Mouse (Mus musculus) hindbrain, postnatal 0 days (tissue): ENCODE measurements around the gene Nr2c1. TPM values are rescaled to one million over a fixed set of nuclear protein-coding genes. Genes with fewer than 3 reads are reported as not detected.
A peak's percentile ranks its signal among the peaks of the same experiment; 100 is the strongest.

Experiments
- ATAC-seq: fragments of 200-750 bp; cut with Nextera tagmentation; 2 replicates; pipeline ENCODE4 v1.8.0; 2017; ENCODE audit warnings: mild to moderate bottlenecking, moderate TSS enrichment, moderate library complexity
- DNase-seq: peaks from one replicate; pipeline ENCODE4 v3.0.0-alpha.2; 2015; ENCODE audit warnings: low spot score
- H3K27ac ChIP-seq: fragments of 300-500 bp; sonication (generic); 2 replicates; pipeline ENCODE4 v1.5.1; 2014; ENCODE audit warnings: mild to moderate bottlenecking
- H3K27me3 ChIP-seq: fragments of 300-500 bp; sonication (generic); 2 replicates; pipeline ENCODE4 v1.6.1; 2014; ENCODE audit warnings: low read length, mixed read lengths; ENCODE audit not compliant: insufficient read depth
- H3K36me3 ChIP-seq: fragments of 300-500 bp; sonication (generic); 2 replicates; pipeline ENCODE4 v1.6.1; 2014; ENCODE audit warnings: low read length, mixed read lengths; ENCODE audit not compliant: insufficient read depth
- H3K4me1 ChIP-seq: fragments of 300-500 bp; sonication (generic); 2 replicates; pipeline ENCODE4 v1.6.1; 2014; ENCODE audit warnings: antibody characterized with exemption, low read length, mixed read lengths; ENCODE audit not compliant: insufficient read depth
- H3K4me2 ChIP-seq: fragments of 300-500 bp; sonication (generic); 2 replicates; pipeline ENCODE4 v1.6.1; 2014; ENCODE audit warnings: low read depth, mild to moderate bottlenecking, low read length, moderate library complexity, mixed read lengths
- H3K4me3 ChIP-seq: fragments of 300-500 bp; sonication (generic); 2 replicates; pipeline ENCODE4 v1.5.1; 2014; ENCODE audit warnings: low read length
- H3K9ac ChIP-seq: fragments of 300-500 bp; sonication (generic); replicated peaks from 2 replicates; pipeline ENCODE4 v1.6.1; 2014; ENCODE audit warnings: mild to moderate bottlenecking, low read length, moderate library complexity, mixed read lengths
- H3K9me3 ChIP-seq: fragments of 300-500 bp; sonication (generic); 2 replicates; pipeline ENCODE4 v1.6.1; 2016; ENCODE audit warnings: low read length, mixed read lengths
- CTCF ChIP-seq: IDR thresholded peaks from 2 replicates; pipeline ENCODE4 v1.5.1; 2016; ENCODE audit warnings: antibody characterized with exemption, control low read depth, low read depth
- whole genome bisulfite sequencing: fragments of 180-500 bp; shearing (Covaris S2); extraction: QIAGEN DNeasy Blood & Tissue Kit; methylation state at CpG from one replicate; pipeline ENCODE4 v1.1.7; 2014; 5-methylcytosine and 5-hydroxymethylcytosine counted together
- polyA plus RNA-seq: library from polyadenylated mRNA; unstranded; fragments of >200 nt; fragmentation: Nextera tagmentation; extraction: Ambion mirVana; gene quantifications from 2 replicates; pipeline ENCODE4 v1.2.1, GENCODE M21; 2015
- total RNA-seq: library from RNA; depleted of rRNA; stranded (reverse); fragments of >200 nt; gene quantifications from 2 replicates; pipeline ENCODE4 v1.2.3, GENCODE M21; 2014

Nr2c1 gene
- total and polyA plus RNA-seq, 2 experiments from 2014 or later, result 3.5 to 8.5 TPM

DNA sequence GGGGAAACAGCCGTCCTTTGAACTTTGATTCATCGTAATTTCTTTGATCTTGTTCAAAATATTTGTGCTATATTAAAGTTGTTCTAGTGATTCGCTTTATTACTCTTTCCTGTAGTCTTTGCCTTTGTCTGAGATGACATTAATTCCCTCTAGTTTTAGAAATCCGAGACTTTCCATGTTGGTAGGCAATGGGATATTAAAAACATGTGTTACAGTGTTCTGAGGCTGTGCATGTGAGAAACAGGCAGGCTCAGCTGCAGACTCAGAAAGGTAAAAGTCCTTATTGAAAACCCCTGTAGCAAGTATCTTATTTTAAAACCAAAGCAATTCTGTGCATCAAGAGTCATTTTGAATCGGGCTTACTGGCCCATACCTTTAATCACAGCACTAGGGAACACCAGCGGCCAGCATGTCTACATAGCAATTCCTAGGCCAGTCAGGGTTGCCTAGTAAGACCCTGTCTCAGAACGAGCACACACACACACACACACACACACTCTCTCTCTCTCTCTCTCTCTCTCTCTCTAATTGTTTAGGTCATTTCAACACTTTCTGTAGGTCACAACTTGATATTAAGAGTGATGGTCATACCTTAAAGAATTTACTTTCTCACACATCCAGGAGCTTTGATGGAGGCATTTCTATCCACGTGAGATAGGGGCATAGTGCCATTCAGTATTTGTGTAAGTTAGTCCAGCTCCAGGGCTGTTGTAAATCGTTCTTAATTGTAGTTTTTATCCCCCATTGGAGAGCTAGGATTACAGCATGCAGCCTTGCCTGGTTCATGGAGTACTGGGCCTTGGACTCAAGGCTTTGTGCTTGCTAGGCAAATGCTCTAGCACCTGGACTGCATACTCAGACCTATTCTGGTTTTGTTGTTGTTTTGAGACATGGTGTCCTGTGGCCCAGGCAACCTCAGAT lies 36.7 kb upstream of the Nr2c1 start:
- WGBS, result 85% methylated on average over 9 of the region's 9 CpGs
- DNase-seq (no peak), ATAC-seq (no peak)
- Histone ChIP-seq H3K9me3 (no peaks in the 10 kb centered on the region), H3K4me2 (no peak overlapping the region), H3K27me3 (no peaks in the 10 kb centered on the region), H3K27ac (peak overlapping the region; percentile 13; the same call in 1 of the 2 replicates), H3K4me1 (0 out of 2 replicates have a peak, but pooled peaks cover 4% of the 10 kb centered on the region), H3K4me3 (no peak overlapping the region), H3K36me3 (no peaks in the 10 kb centered on the region), H3K9ac (no peak overlapping the region)
- no peak for TF ChIP-seq CTCF

DNA sequence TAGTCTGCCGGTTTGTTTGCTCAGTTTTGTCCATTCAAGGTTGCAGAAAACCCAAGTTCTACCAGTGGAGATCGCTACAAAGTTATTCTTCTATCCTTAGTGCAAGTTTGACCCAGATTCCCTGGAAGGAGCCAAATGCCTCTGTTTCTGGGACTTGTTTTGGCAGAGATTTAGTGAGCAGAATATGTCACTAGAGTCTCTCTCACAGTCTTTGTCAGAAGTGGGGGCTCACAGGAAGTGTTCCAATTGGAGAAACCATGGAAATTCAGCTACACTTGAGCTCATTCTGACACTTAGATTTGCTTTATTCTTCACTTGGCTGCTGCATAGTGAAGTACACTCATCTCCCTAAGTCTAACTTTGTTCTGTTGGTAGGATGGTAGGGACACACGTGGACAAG lies 35.6 kb upstream of the Nr2c1 start:
- Histone ChIP-seq H3K27me3 (no peaks in the 10 kb centered on the region), H3K4me1 (0 out of 2 replicates have a peak, but pooled peaks cover 4% of the 10 kb centered on the region), H3K36me3 (no peaks in the 10 kb centered on the region), H3K9ac (no peak overlapping the region), H3K27ac (peak overlapping the region; percentile 13; the same call in 1 of the 2 replicates), H3K4me3 (no peak overlapping the region), H3K4me2 (no peak overlapping the region), H3K9me3 (no peaks in the 10 kb centered on the region)
- DNase-seq, result peak; percentile 37
- 75% methylated on average over 3 of the region's 3 CpGs for WGBS
- peak; percentile 61; the same call in 1 of the 2 replicates for ATAC-seq
- TF ChIP-seq CTCF, result no peak

DNA sequence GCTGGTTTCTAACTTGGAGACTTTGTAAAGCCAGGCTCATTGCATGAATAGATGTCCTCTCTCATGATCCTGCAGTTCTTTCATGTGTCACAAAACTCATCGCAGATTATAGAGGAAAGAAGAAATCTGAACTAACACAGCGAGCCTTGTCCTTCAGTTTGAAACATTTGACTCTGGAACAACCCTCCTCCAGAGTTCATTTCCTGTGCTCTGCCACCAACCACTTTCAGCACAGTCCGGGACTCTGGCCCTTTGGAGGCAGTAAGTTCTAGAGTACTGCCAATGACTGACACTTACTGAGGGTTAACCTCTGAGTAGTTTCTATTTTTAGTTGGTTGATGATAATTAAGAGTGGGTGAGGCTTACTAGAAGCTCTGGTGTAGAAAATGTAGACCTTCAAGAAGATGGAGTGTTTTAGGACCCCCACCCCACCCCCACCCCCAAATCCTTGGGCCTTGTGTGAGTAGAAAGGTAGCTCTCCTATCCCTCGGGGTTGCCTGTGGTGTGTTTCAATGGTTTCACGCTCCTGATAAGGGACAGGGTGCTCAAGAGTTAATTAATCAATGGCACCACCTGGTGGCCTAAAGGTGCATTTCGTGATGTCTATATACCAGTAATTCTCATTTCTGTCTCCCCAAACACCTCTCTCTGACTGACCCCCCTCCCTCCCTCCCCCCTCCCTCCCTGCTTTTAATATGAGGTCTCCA lies 31.8 kb upstream of the Nr2c1 start:
- H3K9me3 ChIP-seq, result no peaks in the 10 kb centered on the region
- H3K36me3 ChIP-seq, result no peaks in the 10 kb centered on the region
- H3K27me3 ChIP-seq, result no peaks in the 10 kb centered on the region
- H3K4me1 ChIP-seq, result 0 out of 2 replicates have a peak, but pooled peaks cover 4% of the 10 kb centered on the region
- WGBS, result 34% methylated on average over 6 of the region's 6 CpGs
- no peak overlapping the region for H3K4me2 ChIP-seq
- H3K27ac ChIP-seq, result 0 out of 2 replicates have a peak overlapping the region, but pooled peaks have one; percentile 6
- peak; percentile 76 for TF ChIP-seq CTCF
- no peak overlapping the region for H3K4me3 ChIP-seq
- DNase-seq, result peak; percentile 90
- H3K9ac ChIP-seq, result no peak overlapping the region
- peak; percentile 84 for ATAC-seq

DNA sequence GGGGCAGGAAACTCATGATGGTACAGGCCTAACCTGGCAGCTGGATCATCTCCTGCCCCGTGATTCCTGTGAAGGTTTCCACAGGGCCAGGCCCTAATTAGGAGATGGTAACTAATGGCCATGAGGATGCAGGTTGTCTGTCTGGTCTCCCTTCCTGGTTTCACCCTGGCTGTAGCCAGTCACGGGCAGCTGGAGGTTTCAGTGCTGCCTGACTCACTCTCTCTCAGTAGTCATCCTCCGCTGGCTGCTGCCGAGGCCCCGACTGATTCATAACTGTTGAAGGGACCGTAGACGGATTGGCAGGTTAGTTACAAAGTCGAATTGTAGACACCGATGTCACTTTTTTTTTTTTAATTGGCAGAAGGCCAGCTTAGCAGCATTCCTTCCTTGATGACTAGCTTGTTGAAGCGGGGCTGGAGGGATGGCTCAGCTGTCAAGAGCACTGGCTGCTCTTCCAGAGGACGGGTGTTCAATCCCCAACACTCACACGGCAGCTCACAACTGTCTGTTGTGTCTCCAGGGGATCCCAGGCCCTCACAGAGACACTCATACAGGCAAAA lies 31.0 kb upstream of the Nr2c1 start:
- 64% methylated on average over 12 of the region's 12 CpGs for WGBS

DNA sequence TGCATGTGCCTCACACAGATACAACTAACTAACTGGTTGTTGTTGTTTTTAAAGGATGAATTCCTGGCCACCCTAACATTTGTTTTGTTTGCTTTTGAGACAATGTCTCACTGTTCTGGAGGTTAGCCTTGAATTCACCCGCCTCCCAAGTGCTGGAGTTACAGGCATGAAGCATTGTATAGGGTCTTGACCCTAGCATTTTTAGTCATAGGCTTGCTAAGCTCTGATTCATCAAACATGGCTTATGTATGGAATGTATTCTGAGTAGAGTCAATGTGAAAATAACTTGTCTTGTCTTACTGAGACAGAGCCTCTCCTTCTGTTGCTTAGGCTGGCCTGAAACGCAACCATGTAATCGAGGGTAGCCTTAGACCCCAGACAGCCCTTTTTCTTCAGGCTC lies 29.9 kb upstream of the Nr2c1 start:
- no peak overlapping the region for H3K9ac ChIP-seq
- no peak for TF ChIP-seq CTCF
- no peak overlapping the region for H3K4me2 ChIP-seq
- no peak overlapping the region for H3K4me3 ChIP-seq
- ATAC-seq (no peak), DNase-seq (no peak)
- no peaks in the 10 kb centered on the region for H3K27me3 ChIP-seq
- H3K4me1 ChIP-seq, result 0 out of 2 replicates have a peak, but pooled peaks cover 4% of the 10 kb centered on the region
- H3K36me3 ChIP-seq, result no peaks in the 10 kb centered on the region
- no peak overlapping the region for H3K27ac ChIP-seq
- WGBS, result 86% methylated on average over 3 of the region's 3 CpGs
- H3K9me3 ChIP-seq, result no peaks in the 10 kb centered on the region

More for the DNA sequence above, 31.0 kb upstream of the Nr2c1 start:
- Histone ChIP-seq H3K4me1 (0 out of 2 replicates have a peak, but pooled peaks cover 4% of the 10 kb centered on the region), H3K36me3 (no peaks in the 10 kb centered on the region), H3K27me3 (no peaks in the 10 kb centered on the region), H3K9me3 (no peaks in the 10 kb centered on the region), H3K4me2 (no peak overlapping the region), H3K9ac (no peak overlapping the region), H3K4me3 (no peak overlapping the region), H3K27ac (no peak overlapping the region)
- DNase-seq (peak; percentile 6), ATAC-seq (no peak; the same call in 1 of the 2 replicates)
- no peak for TF ChIP-seq CTCF

DNA sequence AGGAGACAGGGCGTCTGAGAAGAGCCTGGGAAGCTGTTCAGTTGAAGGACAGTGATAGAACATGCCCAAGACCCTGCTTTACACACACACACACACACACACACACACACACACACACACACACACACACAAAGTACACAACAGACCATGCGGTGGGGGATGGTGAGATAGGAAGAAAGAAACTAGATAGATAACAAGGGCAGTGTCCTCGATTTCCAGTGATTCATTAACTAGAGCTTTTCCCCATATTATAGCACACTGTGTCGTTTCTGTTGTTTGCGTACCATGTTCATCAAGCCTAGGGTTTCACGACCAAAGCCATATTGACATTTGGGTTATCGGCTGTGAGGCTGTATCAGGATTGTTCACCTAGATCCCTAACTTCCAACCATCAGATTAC lies 28.8 kb upstream of the Nr2c1 start:
- TF ChIP-seq CTCF, result no peak
- no peaks in the 10 kb centered on the region for H3K9me3 ChIP-seq
- ATAC-seq, result no peak
- no peak overlapping the region for H3K9ac ChIP-seq
- H3K4me3 ChIP-seq, result no peak overlapping the region
- no peaks in the 10 kb centered on the region for H3K27me3 ChIP-seq
- no peak for DNase-seq
- H3K4me1 ChIP-seq, result 0 out of 2 replicates have a peak, but pooled peaks cover 4% of the 10 kb centered on the region
- WGBS, result 87% methylated on average over 7 of the region's 7 CpGs
- H3K36me3 ChIP-seq, result no peaks in the 10 kb centered on the region
- H3K4me2 ChIP-seq, result no peak overlapping the region
- H3K27ac ChIP-seq, result no peak overlapping the region
